Mouse (Mus musculus): ENCODE data around the gene Traf4. TPM values are rescaled to one million over a fixed set of nuclear protein-coding genes. Genes with fewer than 3 reads are reported as not detected.

Gene Traf4
- polyA plus RNA-seq, 1 experiment from 2014 or later, result 45.4 TPM

- Histone ChIP-seq H3K9ac (peak overlapping the region; percentile 44), H3K27ac (peak overlapping the region; percentile 79), H3K27me3 (replicated peaks) (no peaks in the 10 kb centered on the region), H3K36me3 (no peaks in the 10 kb centered on the region), H3K4me1 (peaks cover 51% of the 10 kb centered on the region), H3K9me3 (replicated peaks) (no peaks in the 10 kb centered on the region), H3K4me3 (peak overlapping the region; percentile 16), H3K4me2 (peak overlapping the region; percentile 50)
- ATAC-seq, result no peak
- 38% methylated on average over 6 of the region's 6 CpGs for WGBS (ENCODE audit: insufficient replicate concordance)
Observed at GRCm38 (mm10) chr11:78125691-78126090, 39.7 kb downstream of the Traf4 start.

GRCm38 (mm10) chr11:78123782-78124181, 41.6 kb downstream of the Traf4 start:
- H3K9ac ChIP-seq, result no peak overlapping the region
- ATAC-seq, result no peak
- no peak overlapping the region for H3K4me3 ChIP-seq
- no peaks in the 10 kb centered on the region for H3K9me3 ChIP-seq (replicated peaks)
- no peaks in the 10 kb centered on the region for H3K27me3 ChIP-seq (replicated peaks)
- H3K27ac ChIP-seq, result peak overlapping the region; percentile 61
- no peak overlapping the region for H3K4me2 ChIP-seq
- H3K36me3 ChIP-seq, result no peaks in the 10 kb centered on the region
- H3K4me1 ChIP-seq, result peaks cover 70% of the 10 kb centered on the region

GRCm38 (mm10) chr11:78122815-78123214, 42.6 kb downstream of the Traf4 start:
- no peak overlapping the region for H3K9ac ChIP-seq
- no peaks in the 10 kb centered on the region for H3K9me3 ChIP-seq (replicated peaks)
- H3K4me2 ChIP-seq, result no peak overlapping the region
- H3K4me1 ChIP-seq, result peaks cover 80% of the 10 kb centered on the region
- no peak for ATAC-seq
- WGBS (ENCODE audit: insufficient replicate concordance), result 46% methylated on average over 4 of the region's 4 CpGs
- no peak overlapping the region for H3K4me3 ChIP-seq
- H3K27me3 ChIP-seq (replicated peaks), result no peaks in the 10 kb centered on the region
- no peaks in the 10 kb centered on the region for H3K36me3 ChIP-seq
- peak overlapping the region; percentile 61; the same call in 1 of the 2 replicates for H3K27ac ChIP-seq

- Histone ChIP-seq H3K4me3 (no peak overlapping the region), H3K27ac (no peak overlapping the region), H3K27me3 (replicated peaks) (no peaks in the 10 kb centered on the region), H3K36me3 (no peaks in the 10 kb centered on the region), H3K4me1 (peaks cover 84% of the 10 kb centered on the region), H3K4me2 (no peak overlapping the region), H3K9me3 (replicated peaks) (no peaks in the 10 kb centered on the region), H3K9ac (no peak overlapping the region)
- WGBS (ENCODE audit: insufficient replicate concordance), result 76% methylated on average over 5 of the region's 5 CpGs
- ATAC-seq, result no peak
Observed at GRCm38 (mm10) chr11:78121176-78121575, 44.2 kb downstream of the Traf4 start.

GRCm38 (mm10) chr11:78119898-78120297, 45.5 kb downstream of the Traf4 start:
- H3K4me3 ChIP-seq, result no peak overlapping the region
- peak overlapping the region; percentile 52 for H3K9ac ChIP-seq
- no peaks in the 10 kb centered on the region for H3K36me3 ChIP-seq
- H3K9me3 ChIP-seq (replicated peaks), result no peaks in the 10 kb centered on the region
- no peak for ATAC-seq
- H3K27ac ChIP-seq, result peak overlapping the region; percentile 64
- 14% methylated on average over 8 of the region's 8 CpGs for WGBS (ENCODE audit: insufficient replicate concordance)
- H3K27me3 ChIP-seq (replicated peaks), result no peaks in the 10 kb centered on the region
- peaks cover 83% of the 10 kb centered on the region for H3K4me1 ChIP-seq
- peak overlapping the region; percentile 43 for H3K4me2 ChIP-seq

- Histone ChIP-seq H3K4me2 (no peak overlapping the region), H3K27me3 (replicated peaks) (no peaks in the 10 kb centered on the region), H3K36me3 (no peaks in the 10 kb centered on the region), H3K4me3 (no peak overlapping the region), H3K9ac (no peak overlapping the region), H3K27ac (0 out of 2 replicates have a peak overlapping the region, but pooled peaks have one; percentile 4), H3K4me1 (peaks cover 82% of the 10 kb centered on the region), H3K9me3 (replicated peaks) (no peaks in the 10 kb centered on the region)
- no peak for ATAC-seq
Observed at GRCm38 (mm10) chr11:78118467-78118866, 46.9 kb downstream of the Traf4 start.

- ATAC-seq, result no peak
- Histone ChIP-seq H3K4me1 (peaks cover 70% of the 10 kb centered on the region), H3K27ac (peak overlapping the region; percentile 75), H3K9me3 (replicated peaks) (no peaks in the 10 kb centered on the region), H3K4me2 (peak overlapping the region; percentile 89), H3K9ac (peak overlapping the region; percentile 73), H3K36me3 (no peaks in the 10 kb centered on the region), H3K4me3 (peak overlapping the region; percentile 72), H3K27me3 (replicated peaks) (no peaks in the 10 kb centered on the region)
- 6% methylated on average over 5 of the region's 5 CpGs for WGBS (ENCODE audit: insufficient replicate concordance)
Observed at GRCm38 (mm10) chr11:78116146-78116410, 49.3 kb downstream of the Traf4 start.

- under 1% methylated on average over 36 of the region's 37 CpGs for WGBS (ENCODE audit: insufficient replicate concordance)
- H3K4me2 ChIP-seq, result peak overlapping the region; percentile 89
- peaks cover 65% of the 10 kb centered on the region for H3K4me1 ChIP-seq
- no peaks in the 10 kb centered on the region for H3K36me3 ChIP-seq
- H3K9me3 ChIP-seq (replicated peaks), result no peaks in the 10 kb centered on the region
- H3K9ac ChIP-seq, result peak overlapping the region; percentile 73
- H3K4me3 ChIP-seq, result peak overlapping the region; percentile 72
- peak overlapping the region; percentile 75 for H3K27ac ChIP-seq
- no peaks in the 10 kb centered on the region for H3K27me3 ChIP-seq (replicated peaks)
- peak; percentile 99 for ATAC-seq
Observed at GRCm38 (mm10) chr11:78115367-78116145, 49.8 kb downstream of the Traf4 start.

- Histone ChIP-seq H3K36me3 (no peaks in the 10 kb centered on the region), H3K9me3 (replicated peaks) (no peaks in the 10 kb centered on the region), H3K27me3 (replicated peaks) (no peaks in the 10 kb centered on the region), H3K4me1 (peaks cover 63% of the 10 kb centered on the region), H3K4me2 (peak overlapping the region; percentile 89), H3K9ac (peak overlapping the region; percentile 73), H3K27ac (peak overlapping the region; percentile 75), H3K4me3 (peak overlapping the region; percentile 72)
- WGBS (ENCODE audit: insufficient replicate concordance), result 12% methylated on average over 19 of the region's 19 CpGs
- ATAC-seq, result no peak
Observed at GRCm38 (mm10) chr11:78114676-78115366, 50.6 kb downstream of the Traf4 start.

GRCm38 (mm10) chr11:78113616-78114015, 51.8 kb downstream of the Traf4 start:
- Histone ChIP-seq H3K9me3 (replicated peaks) (no peaks in the 10 kb centered on the region), H3K36me3 (no peaks in the 10 kb centered on the region), H3K4me1 (peaks cover 59% of the 10 kb centered on the region), H3K4me2 (no peak overlapping the region), H3K27me3 (replicated peaks) (no peaks in the 10 kb centered on the region), H3K27ac (no peak overlapping the region), H3K4me3 (no peak overlapping the region), H3K9ac (no peak overlapping the region)
- ATAC-seq, result no peak
- WGBS (ENCODE audit: insufficient replicate concordance), result 73% methylated on average over 2 of the region's 2 CpGs
